Mouse (Mus musculus) C2C12 (cell line): Measurements from ENCODE around the gene Cluh. TPM values are rescaled to one million over a fixed set of nuclear protein-coding genes. Genes with fewer than 3 reads are reported as not detected.

Experiments used
- H3K27me3 ChIP-seq: one replicate; pipeline ENCODE4 v1.6.1; 2011; ENCODE audit not compliant: control insufficient read depth, insufficient read depth, insufficient read length
- H3K36me3 ChIP-seq: one replicate; pipeline ENCODE4 v1.6.1; 2011; ENCODE audit not compliant: control insufficient read depth, insufficient read depth
- H3K4me3 ChIP-seq: one replicate; pipeline ENCODE4 v1.5.1; 2011; ENCODE audit warnings: mild to moderate bottlenecking, control low read depth; ENCODE audit not compliant: poor library complexity, insufficient read depth, severe bottlenecking
- H3K79me2 ChIP-seq: one replicate; pipeline ENCODE4 v1.6.1; 2011; ENCODE audit not compliant: control insufficient read depth, insufficient read depth
- H3K79me3 ChIP-seq: one replicate; pipeline ENCODE4 v1.6.1; 2011; ENCODE audit warnings: low read depth, control low read depth
- H3ac ChIP-seq: one replicate; pipeline ENCODE3; 2011; ENCODE audit warnings: low read depth; ENCODE audit not compliant: control insufficient read depth, insufficient read length
- CEBPB ChIP-seq: IDR thresholded peaks from one replicate; pipeline ENCODE4 v1.6.1; 2011; ENCODE audit warnings: low read depth, mild to moderate bottlenecking, control low read depth, moderate library complexity
- CTCF ChIP-seq: IDR thresholded peaks from one replicate; pipeline ENCODE4 v1.5.1; 2011; ENCODE audit not compliant: control insufficient read depth, insufficient read depth, insufficient read length
- FOSL1 ChIP-seq: IDR thresholded peaks from one replicate; pipeline ENCODE4 v1.8.0; 2011; ENCODE audit warnings: mild to moderate bottlenecking, low read length; ENCODE audit not compliant: poor library complexity, insufficient read depth, severe bottlenecking
- MAX ChIP-seq: IDR thresholded peaks from one replicate; pipeline ENCODE4 v1.6.1; 2011; ENCODE audit warnings: mild to moderate bottlenecking, control low read depth
- MYOD1 ChIP-seq: IDR thresholded peaks from one replicate; pipeline ENCODE4 v1.6.1; 2011; ENCODE audit warnings: low read depth; ENCODE audit not compliant: control insufficient read depth, insufficient read length
- MYOG ChIP-seq: IDR thresholded peaks from one replicate; pipeline ENCODE4 v1.6.1; 2011; ENCODE audit not compliant: control insufficient read depth, insufficient read length; ENCODE audit errors: extremely low read depth
- USF1 ChIP-seq: IDR thresholded peaks from one replicate; pipeline ENCODE4 v1.6.1; 2011; ENCODE audit warnings: low read depth, mild to moderate bottlenecking, control low read depth, moderate library complexity
- polyA plus RNA-seq: library from polyadenylated mRNA; unstranded; fragments of >200 nt; fragmentation: generic; extraction: Trizol; gene quantifications from one replicate; pipeline ENCODE4 v1.2.1, GENCODE M21; 2012; ENCODE audit warnings: missing spikeins

Gene Cluh
- polyA plus RNA-seq, 1 experiment = 61.1 TPM

DNA sequence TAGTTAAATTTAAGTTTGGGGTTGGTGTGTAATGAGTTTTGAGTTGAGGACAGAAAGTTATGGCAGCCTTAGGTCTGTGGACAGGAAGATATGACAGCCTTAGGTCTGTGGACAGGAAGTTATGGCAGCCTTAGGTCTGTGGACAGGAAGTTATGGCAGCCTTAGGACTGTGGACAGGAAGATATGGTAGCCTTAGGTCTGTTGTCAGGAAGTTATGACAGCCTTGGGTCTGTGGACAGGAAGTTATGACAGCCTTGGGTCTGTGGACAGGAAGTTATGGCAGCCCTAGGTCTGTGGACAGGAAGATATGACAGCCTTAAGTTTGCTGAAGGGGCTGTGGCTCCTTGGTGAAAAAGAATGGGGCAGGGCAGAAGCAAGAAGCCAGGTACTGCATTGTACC lies 24.0 kb upstream of the Cluh start:
- Histone ChIP-seq H3K27me3 (peaks cover 23% of the 10 kb centered on the region), H3K79me2 (no peaks in the 10 kb centered on the region), H3ac (no peak overlapping the region), H3K79me3 (no peaks in the 10 kb centered on the region), H3K4me3 (no peak overlapping the region), H3K36me3 (no peaks in the 10 kb centered on the region)
- TF ChIP-seq MAX = no peak
- no peak for TF ChIP-seq CTCF
- no peak for TF ChIP-seq FOSL1
- TF ChIP-seq USF1 = no peak
- no peak for TF ChIP-seq MYOD1
- no peak for TF ChIP-seq MYOG
- TF ChIP-seq CEBPB = no peak

DNA sequence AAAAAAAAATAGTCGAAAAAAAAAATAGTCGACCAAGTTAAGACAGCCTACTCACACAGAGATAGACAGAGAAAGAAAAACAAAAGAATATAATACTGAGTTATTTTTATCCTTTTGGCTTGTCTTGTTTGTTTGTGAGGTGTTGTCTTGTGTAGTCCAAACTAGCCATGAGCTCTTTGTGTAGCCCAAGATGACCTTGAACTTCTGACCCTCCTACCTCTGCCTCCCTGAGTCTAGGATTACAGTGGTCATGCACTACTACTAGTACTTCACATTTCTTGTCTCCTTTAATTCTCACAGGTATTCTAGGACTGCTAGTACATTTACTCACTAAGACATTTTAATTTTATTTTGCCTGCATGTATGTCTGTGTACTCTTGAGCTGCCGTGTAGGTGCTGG lies 21.8 kb upstream of the Cluh start:
- Histone ChIP-seq H3K79me3 (no peaks in the 10 kb centered on the region), H3K36me3 (no peaks in the 10 kb centered on the region), H3K27me3 (peaks cover 17% of the 10 kb centered on the region), H3ac (no peak overlapping the region), H3K79me2 (no peaks in the 10 kb centered on the region), H3K4me3 (no peak overlapping the region)
- TF ChIP-seq MAX = no peak
- no peak for TF ChIP-seq CTCF
- TF ChIP-seq FOSL1 = no peak
- no peak for TF ChIP-seq USF1
- no peak for TF ChIP-seq MYOG
- TF ChIP-seq CEBPB = no peak
- no peak for TF ChIP-seq MYOD1

DNA sequence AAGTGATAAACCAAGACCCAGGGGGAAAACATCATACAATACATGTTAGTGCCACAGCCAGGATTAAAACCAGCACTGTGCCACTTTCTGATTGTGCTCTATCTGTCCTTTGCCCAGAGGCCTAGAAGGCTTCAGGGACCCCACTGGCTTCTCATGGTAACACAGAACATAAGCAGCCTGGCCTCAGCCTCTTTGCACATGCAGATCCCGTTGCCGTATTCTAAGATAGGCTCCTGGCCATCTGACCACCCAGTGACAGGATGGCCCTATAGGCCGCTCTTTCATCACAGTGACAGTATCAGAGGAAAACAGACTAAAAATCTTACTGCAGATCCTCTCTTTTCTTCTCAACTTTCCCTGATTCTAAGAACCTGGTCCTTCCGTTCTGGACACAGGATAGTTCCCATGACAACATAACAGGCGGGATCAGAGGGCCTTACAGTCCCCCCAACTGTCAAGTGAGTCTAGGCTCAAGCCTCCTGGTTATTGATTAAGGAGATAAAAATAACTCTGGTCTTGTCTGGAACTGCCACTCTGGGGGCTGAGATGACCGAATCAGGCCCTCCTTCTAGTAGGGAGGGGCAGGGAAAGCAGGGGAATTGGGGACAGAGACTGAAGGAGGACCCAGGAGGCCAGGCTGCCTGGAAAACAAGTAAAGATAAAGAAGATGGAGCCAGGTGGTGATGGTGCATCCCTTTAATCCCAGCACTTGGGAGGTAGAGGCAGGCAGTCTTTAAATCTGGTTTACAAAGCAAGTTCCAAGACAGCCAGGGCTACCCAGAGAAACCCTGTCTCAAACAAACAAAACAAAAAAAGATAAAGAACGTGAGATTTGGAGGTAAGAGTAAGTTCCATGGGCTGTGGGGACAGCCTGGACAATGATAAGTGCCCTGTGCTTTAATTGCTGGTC lies 17.2 kb upstream of the Cluh start:
- no peak overlapping the region for H3K4me3 ChIP-seq
- no peaks in the 10 kb centered on the region for H3K36me3 ChIP-seq
- TF ChIP-seq MYOG (no peak), USF1 (no peak), MAX (no peak), MYOD1 (no peak), CEBPB (no peak), CTCF (no peak), FOSL1 (no peak)
- no peaks in the 10 kb centered on the region for H3K79me3 ChIP-seq
- peaks cover 6% of the 10 kb centered on the region for H3K27me3 ChIP-seq
- no peaks in the 10 kb centered on the region for H3K79me2 ChIP-seq
- no peak overlapping the region for H3ac ChIP-seq

DNA sequence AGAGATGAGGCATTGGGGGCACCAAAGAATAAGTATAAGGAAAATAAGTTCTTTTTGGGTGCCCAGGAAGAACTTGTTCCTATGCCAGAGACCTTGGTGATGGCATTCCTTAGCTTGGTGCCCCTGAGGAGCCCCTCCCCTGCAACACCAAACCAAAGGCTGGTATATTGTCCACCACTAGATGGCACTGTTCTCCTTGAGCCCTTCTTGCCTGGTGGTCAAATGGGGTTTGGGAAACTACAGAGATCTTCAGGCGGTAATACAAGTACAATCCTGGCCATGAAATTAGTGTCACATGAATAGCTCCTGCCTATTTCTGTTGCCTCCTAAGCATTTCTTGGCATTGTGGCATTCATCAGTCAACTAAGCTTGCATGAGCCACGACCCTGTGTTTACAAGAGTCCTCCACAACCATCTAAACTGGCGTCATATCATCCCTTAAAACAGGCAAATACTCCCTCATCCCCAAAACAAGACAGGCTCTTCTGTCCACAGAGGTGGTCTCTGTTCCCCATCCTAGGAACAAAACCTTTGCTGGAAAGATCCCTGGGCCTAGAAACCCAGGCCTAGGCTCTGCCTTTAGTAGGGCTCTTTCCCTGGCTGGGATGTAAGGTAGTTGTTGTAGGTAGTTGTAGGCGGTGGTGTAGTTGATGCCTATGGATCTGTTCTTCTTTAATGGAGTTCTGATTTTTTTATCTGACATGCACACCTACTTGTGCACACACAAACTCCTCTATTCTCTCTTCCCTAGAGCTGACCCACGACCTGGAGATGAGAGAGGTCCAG lies 14.6 kb upstream of the Cluh start:
- H3ac ChIP-seq = no peak overlapping the region
- H3K79me3 ChIP-seq = no peaks in the 10 kb centered on the region
- no peaks in the 10 kb centered on the region for H3K79me2 ChIP-seq
- H3K36me3 ChIP-seq = no peaks in the 10 kb centered on the region
- TF ChIP-seq MYOG (no peak), CTCF (peak; percentile 48)
- H3K27me3 ChIP-seq = peaks cover 4% of the 10 kb centered on the region
- no peak overlapping the region for H3K4me3 ChIP-seq

DNA sequence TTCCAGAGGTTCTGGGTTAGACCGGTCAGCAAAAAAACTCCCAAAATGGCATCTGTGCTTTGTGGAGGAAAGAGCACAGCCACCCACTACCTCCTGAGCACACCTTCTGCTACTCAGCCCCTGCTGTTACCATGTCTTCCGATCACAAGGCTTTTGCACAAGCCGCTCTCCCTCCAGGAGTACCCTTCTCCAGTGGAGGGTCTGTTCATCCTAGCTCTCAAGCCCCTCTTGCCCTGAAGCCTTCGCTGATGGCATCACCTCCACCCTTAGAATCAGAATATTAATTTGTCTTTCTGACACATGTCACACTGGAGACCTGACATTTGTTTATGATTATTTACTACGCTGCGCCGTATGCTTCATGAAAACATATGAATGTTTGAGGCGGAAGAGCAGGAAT lies 11.8 kb upstream of the Cluh start:
- no peaks in the 10 kb centered on the region for H3K27me3 ChIP-seq
- H3K79me3 ChIP-seq = no peaks in the 10 kb centered on the region
- no peaks in the 10 kb centered on the region for H3K79me2 ChIP-seq
- no peak overlapping the region for H3K4me3 ChIP-seq
- no peaks in the 10 kb centered on the region for H3K36me3 ChIP-seq
- TF ChIP-seq FOSL1 (no peak), MYOG (no peak), MAX (no peak), CTCF (no peak), MYOD1 (no peak), USF1 (no peak), CEBPB (no peak)
- H3ac ChIP-seq = peak overlapping the region; percentile 72
